Mouse (Mus musculus): Measurements from ENCODE around the gene Eogt. TPM values are rescaled to one million over a fixed set of nuclear protein-coding genes. Genes with fewer than 3 reads are reported as not detected.

Gene Eogt
- polyA plus RNA-seq (2014; fragmentation: Nextera tagmentation; extraction: Ambion mirVana) = 7.0 and 18.0 TPM in 2 replicates

DNA sequence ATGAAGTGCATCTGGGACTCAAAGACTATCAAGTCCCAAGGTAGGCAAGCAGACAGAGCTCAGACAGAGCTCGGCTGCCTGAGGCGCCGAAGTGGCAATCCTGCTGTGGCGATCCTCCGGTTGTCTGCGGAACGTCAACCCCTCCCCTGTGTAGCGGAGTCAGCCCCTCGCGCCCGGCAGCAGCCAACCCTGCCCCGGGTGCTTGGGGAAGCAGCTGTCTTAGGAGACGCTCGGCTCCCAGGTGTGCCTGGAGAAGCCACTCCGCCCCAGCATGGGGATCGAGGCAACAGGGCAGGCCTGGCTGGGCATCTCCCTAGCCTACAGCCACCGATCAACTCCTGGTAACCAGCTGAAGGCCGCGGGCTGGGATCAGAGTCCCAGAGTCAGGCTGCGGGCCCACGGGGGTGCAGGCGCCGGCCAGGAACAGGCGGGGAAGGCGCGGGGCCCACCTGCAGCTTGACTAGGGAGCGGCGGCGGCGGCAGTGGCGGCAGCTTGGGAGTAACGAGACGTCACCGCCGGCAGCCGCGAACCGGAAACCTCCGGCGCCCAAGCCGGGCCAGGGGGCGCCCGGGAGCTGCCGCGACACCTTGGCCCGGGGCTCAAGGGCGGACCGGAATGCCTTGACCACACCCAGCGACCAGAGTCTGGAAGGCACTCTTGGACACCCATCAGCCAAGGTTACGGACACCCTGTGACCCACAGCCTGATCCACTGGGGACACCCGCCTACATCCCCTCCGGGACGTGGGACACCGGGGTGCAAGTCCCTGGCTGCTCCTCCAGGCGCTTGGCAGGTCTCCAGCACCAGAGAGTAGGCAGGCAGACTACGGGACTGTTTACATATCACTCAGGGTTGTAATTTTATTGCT lies at the start of gene Eogt:
Eogt (minus strand) TSS at position 800 of the 869 bp plus-strand sequence.
- no peaks in the 10 kb centered on the region for H3K9me3 ChIP-seq (ENCODE audit: control insufficient read depth, low read length)
- peak within 1 kb of the TSS; percentile 91 for H3K9ac ChIP-seq (ENCODE audit: low read depth, low read length)
- H3K4me2 ChIP-seq (replicated peaks; ENCODE audit: low read depth, low read length) = peak within 1 kb of the TSS; percentile 98
- H3K4me3 ChIP-seq (ENCODE audit: low read length) = peak within 1 kb of the TSS; percentile 75
- no peaks in the 10 kb centered on the region for H3K27me3 ChIP-seq (ENCODE audit: control insufficient read depth, insufficient read depth, low read length)
- peak within 1 kb of the TSS; percentile 71 for H3K27ac ChIP-seq (ENCODE audit: low read depth, low read length)
- whole genome bisulfite sequencing = under 1% methylated on average over 56 of the region's 56 CpGs
- ATAC-seq (ENCODE audit: low FRiP score, low TSS enrichment) = peak; percentile 83
- peaks cover 1% of the 10 kb centered on the region; the same call in 1 of the 2 replicates for H3K36me3 ChIP-seq (ENCODE audit: control insufficient read depth, insufficient read depth, low read length)
- peaks cover 12% of the 10 kb centered on the region; the same call in 1 of the 2 replicates for H3K4me1 ChIP-seq (ENCODE audit: control insufficient read depth, insufficient read depth, low read length)

DNA sequence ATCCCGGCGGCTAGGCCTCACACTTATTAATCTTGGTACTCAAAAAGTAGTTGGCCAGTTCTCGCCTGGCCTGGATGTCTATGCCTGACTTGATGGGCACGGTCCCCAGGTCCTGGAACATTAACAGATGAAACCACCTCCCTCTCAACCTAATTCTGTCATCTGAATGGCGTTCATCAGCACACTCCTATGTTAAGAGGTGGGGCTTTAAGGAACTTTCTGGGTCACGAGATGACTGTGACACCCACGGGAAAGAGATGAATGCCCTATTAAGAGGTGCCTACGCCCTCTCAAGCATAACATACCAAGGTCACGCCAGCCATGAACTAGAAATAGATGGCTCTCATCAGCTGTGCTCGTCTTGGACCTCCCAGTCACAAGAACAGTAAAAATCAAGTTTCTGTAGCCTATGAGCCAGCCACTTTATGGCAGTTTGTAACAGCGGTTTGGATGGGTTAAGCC lies 30.4 kb upstream of the Eogt start:
- WGBS = 5% methylated on average over 11 of the region's 11 CpGs
- peaks cover 19% of the 10 kb centered on the region for H3K36me3 ChIP-seq (ENCODE audit: control insufficient read depth, insufficient read depth, low read length)
- no peaks in the 10 kb centered on the region for H3K9me3 ChIP-seq (ENCODE audit: control insufficient read depth, low read length)
- H3K4me3 ChIP-seq (ENCODE audit: low read length) = peak overlapping the region; percentile 95
- peaks cover 11% of the 10 kb centered on the region for H3K4me1 ChIP-seq (ENCODE audit: control insufficient read depth, insufficient read depth, low read length)
- peak overlapping the region; percentile 95 for H3K9ac ChIP-seq (ENCODE audit: low read depth, low read length)
- peak overlapping the region; percentile 68 for H3K4me2 ChIP-seq (replicated peaks; ENCODE audit: low read depth, low read length)
- H3K27me3 ChIP-seq (ENCODE audit: control insufficient read depth, insufficient read depth, low read length) = no peaks in the 10 kb centered on the region
- peak; percentile 65 for ATAC-seq (ENCODE audit: low FRiP score, low TSS enrichment)
- H3K27ac ChIP-seq (ENCODE audit: low read depth, low read length) = peak overlapping the region; percentile 93

DNA sequence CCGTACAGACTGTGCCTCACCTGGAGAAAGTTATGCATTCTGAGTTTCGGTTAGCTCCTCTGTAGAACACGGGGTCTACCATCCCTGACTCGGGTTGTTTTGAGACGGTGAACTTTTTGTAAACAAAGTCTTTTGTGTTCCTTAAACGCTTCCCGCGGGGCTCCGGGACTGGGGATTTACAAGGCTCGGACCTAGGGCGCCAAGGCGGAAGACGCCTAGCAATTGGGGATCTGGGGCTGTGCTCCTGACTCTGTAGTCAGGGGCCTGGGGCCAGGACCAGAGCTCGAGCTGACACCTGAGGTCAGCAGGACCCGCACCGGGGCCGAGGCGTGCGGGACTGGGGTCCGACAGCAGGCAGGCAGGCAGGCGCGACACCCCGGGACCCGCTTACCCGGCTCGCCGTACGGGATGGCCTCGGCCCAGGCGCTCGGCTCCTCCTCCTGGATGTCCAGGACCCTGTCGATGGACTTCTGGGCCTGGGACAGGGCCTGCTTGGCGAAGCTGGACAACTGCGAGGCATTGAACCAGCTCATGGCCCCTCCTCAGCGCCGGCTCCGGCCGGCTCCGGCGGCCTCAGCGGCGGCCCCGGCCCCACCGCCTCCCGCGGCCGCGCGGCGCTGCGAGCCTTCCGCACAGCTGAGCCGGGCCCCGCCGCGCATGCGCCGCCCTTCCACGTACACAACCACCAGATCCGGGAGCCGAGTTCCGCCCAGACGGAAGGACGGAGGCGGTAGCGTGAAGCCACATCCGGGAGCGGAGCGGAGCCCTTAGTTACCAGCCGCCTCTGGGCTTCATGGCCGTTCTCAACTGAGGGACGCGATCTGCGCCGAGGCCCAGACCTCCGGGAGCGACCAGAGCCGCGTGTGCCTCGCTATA lies 29.7 kb upstream of the Eogt start, which contains the start of gene Tmf1:
Tmf1 (minus strand) TSS at position 632 of the 876 bp plus-strand sequence.
- H3K9ac ChIP-seq (ENCODE audit: low read depth, low read length) = peak within 1 kb of the TSS; percentile 95
- peak within 1 kb of the TSS; percentile 93 for H3K27ac ChIP-seq (ENCODE audit: low read depth, low read length)
- ATAC-seq (ENCODE audit: low FRiP score, low TSS enrichment) = peak; percentile 98
- H3K9me3 ChIP-seq (ENCODE audit: control insufficient read depth, low read length) = no peaks in the 10 kb centered on the region
- H3K4me2 ChIP-seq (replicated peaks; ENCODE audit: low read depth, low read length) = peak within 1 kb of the TSS; percentile 68
- under 1% methylated on average over 67 of the region's 80 CpGs for WGBS
- peaks cover 15% of the 10 kb centered on the region for H3K36me3 ChIP-seq (ENCODE audit: control insufficient read depth, insufficient read depth, low read length)
- H3K27me3 ChIP-seq (ENCODE audit: control insufficient read depth, insufficient read depth, low read length) = no peaks in the 10 kb centered on the region
- H3K4me3 ChIP-seq (ENCODE audit: low read length) = peak within 1 kb of the TSS; percentile 95
- H3K4me1 ChIP-seq (ENCODE audit: control insufficient read depth, insufficient read depth, low read length) = peaks cover 11% of the 10 kb centered on the region

DNA sequence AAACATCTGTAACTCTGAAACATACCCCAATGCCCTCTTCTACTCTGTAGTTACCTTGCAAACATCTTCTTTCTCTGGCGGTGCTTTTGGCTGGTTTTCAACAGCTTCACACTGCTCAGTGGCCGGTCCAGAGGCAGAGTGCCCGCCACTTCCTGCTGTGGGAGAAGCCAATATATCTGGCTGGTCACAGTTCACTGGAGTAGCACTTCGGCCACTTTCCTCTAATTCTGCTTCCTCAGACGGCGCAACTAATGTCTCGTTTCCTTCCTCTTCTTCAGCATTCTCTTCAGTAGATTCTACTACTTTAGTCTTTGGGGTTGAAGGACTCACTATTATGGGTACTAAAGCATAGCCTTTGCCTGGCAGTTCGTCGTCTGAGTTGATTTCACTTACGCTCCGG lies 26.7 kb upstream of the Eogt start:
- H3K9me3 ChIP-seq (ENCODE audit: control insufficient read depth, low read length) = no peaks in the 10 kb centered on the region
- H3K27me3 ChIP-seq (ENCODE audit: control insufficient read depth, insufficient read depth, low read length) = no peaks in the 10 kb centered on the region
- no peak overlapping the region for H3K9ac ChIP-seq (ENCODE audit: low read depth, low read length)
- H3K4me1 ChIP-seq (ENCODE audit: control insufficient read depth, insufficient read depth, low read length) = peaks cover 11% of the 10 kb centered on the region
- ATAC-seq (ENCODE audit: low FRiP score, low TSS enrichment) = no peak
- peaks cover 37% of the 10 kb centered on the region for H3K36me3 ChIP-seq (ENCODE audit: control insufficient read depth, insufficient read depth, low read length)
- H3K4me3 ChIP-seq (ENCODE audit: low read length) = no peak overlapping the region
- no peak overlapping the region for H3K4me2 ChIP-seq (replicated peaks; ENCODE audit: low read depth, low read length)
- H3K27ac ChIP-seq (ENCODE audit: low read depth, low read length) = no peak overlapping the region
- WGBS = 43% methylated on average over 11 of the region's 11 CpGs

DNA sequence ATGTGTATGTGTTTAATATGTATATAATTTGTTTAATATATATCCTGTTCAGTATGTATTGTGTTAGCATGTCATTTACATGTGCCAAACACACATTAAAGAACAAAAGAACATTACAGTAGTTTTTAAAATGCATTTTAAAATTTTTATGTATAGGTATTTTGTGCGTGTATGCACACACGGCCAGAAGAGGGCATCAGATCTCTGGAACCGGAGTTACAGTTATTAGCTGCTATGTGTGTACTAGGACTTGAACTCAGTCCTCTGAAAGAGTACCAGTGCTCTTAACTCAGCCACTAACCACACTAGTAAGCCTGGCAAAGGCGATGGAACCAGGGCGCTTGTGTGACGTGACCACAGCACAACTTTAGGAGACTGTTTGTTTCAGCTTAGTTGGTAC lies 1.2 kb upstream of the Eogt start:
- Histone ChIP-seq H3K4me2 (replicated peaks; ENCODE audit: low read depth, low read length) (no peak overlapping the region), H3K36me3 (ENCODE audit: control insufficient read depth, insufficient read depth, low read length) (peaks cover 4% of the 10 kb centered on the region; the same call in 1 of the 2 replicates), H3K4me1 (ENCODE audit: control insufficient read depth, insufficient read depth, low read length) (peaks cover 6% of the 10 kb centered on the region; the same call in 1 of the 2 replicates), H3K27ac (ENCODE audit: low read depth, low read length) (no peak overlapping the region), H3K9me3 (ENCODE audit: control insufficient read depth, low read length) (no peaks in the 10 kb centered on the region), H3K9ac (ENCODE audit: low read depth, low read length) (no peak overlapping the region), H3K4me3 (ENCODE audit: low read length) (no peak overlapping the region), H3K27me3 (ENCODE audit: control insufficient read depth, insufficient read depth, low read length) (no peaks in the 10 kb centered on the region)
- no peak for ATAC-seq (ENCODE audit: low FRiP score, low TSS enrichment)
- 84% methylated on average over 6 of the region's 6 CpGs for WGBS

DNA sequence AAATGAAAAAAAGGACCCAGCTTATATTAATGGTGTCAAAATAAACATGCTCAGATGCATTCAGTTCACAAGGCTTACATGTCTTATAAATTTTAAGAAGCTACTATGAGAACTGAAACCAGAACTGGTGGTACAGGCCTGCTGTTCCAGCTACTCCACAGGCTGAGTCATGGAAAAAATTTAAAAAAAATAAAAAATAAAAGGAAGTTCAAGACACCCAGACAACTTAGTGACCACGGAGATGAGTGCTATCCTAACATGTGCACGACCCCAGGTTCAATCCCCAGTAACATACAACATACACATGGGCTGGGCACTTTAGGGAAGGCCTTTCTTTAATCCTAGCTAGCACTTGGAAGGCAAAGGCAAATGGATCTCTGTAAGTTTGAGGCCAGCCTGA lies 739 bp upstream of the Eogt start:
- Histone ChIP-seq H3K4me3 (ENCODE audit: low read length) (no peak overlapping the region), H3K27me3 (ENCODE audit: control insufficient read depth, insufficient read depth, low read length) (no peaks in the 10 kb centered on the region), H3K9me3 (ENCODE audit: control insufficient read depth, low read length) (no peaks in the 10 kb centered on the region), H3K9ac (ENCODE audit: low read depth, low read length) (no peak overlapping the region), H3K4me2 (replicated peaks; ENCODE audit: low read depth, low read length) (no peak overlapping the region), H3K36me3 (ENCODE audit: control insufficient read depth, insufficient read depth, low read length) (peaks cover 4% of the 10 kb centered on the region; the same call in 1 of the 2 replicates), H3K4me1 (ENCODE audit: control insufficient read depth, insufficient read depth, low read length) (peaks cover 6% of the 10 kb centered on the region; the same call in 1 of the 2 replicates), H3K27ac (ENCODE audit: low read depth, low read length) (no peak overlapping the region)
- WGBS = 77% methylated on average over 2 of the region's 2 CpGs
- ATAC-seq (ENCODE audit: low FRiP score, low TSS enrichment) = no peak

DNA sequence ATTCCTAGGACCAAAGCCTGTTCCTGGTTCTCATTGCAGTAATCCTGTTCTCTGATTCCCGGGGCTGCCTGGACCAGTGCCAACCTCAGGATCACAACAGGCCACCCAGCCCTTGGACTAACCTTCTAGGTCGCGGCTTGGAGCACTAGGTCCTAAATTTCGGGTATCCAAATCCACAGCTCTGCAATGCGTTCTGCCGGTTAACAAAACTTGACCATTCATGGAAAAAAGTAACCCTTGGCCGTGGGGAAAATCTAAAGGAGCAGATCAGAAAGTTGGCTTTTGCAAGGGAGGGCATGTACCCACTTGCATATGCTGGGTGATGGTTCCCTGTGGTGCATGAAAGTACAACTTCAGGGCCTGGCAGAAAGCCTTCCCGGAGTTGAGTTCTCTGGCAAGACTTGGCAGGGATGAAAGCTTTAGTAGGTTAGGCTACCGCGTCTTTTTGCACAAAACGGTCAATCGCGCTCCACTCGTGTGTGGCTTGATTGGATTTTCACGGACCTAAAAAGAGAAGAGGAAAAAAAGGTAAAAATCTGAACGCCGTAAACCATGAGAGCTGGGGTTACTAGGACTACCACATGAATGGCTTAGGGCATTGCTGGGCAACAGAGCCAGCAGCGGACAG lies 1.1 kb downstream of the Eogt start:
- Histone ChIP-seq H3K27ac (ENCODE audit: low read depth, low read length) (no peak overlapping the region), H3K4me2 (replicated peaks; ENCODE audit: low read depth, low read length) (peak overlapping the region; percentile 98), H3K36me3 (ENCODE audit: control insufficient read depth, insufficient read depth, low read length) (no peaks in the 10 kb centered on the region; the same call in 1 of the 2 replicates), H3K4me1 (ENCODE audit: control insufficient read depth, insufficient read depth, low read length) (peaks cover 12% of the 10 kb centered on the region; the same call in 1 of the 2 replicates), H3K27me3 (ENCODE audit: control insufficient read depth, insufficient read depth, low read length) (no peaks in the 10 kb centered on the region), H3K4me3 (ENCODE audit: low read length) (peak overlapping the region; percentile 75), H3K9ac (ENCODE audit: low read depth, low read length) (peak overlapping the region; percentile 91), H3K9me3 (ENCODE audit: control insufficient read depth, low read length) (no peaks in the 10 kb centered on the region)
- no peak for ATAC-seq (ENCODE audit: low FRiP score, low TSS enrichment)
- 16% methylated on average over 18 of the region's 18 CpGs for WGBS

DNA sequence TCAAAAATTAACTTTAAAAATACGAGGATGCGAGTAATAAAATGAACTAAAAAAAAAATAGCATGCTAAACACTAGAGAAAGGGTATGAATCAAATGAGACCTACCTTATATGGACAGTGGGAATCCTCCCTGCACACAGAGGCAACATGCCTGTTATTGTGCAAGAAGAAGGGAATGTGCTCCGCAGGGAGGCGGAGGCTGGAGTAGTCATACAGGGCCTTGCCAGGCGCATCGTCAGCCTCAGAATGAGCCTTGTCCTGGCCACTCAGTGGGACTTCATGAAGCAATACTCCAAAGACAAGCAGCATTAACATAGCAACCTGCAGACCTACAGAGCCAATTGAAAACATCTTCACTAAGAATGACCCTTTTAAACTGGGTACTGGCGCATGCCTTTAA lies 3.8 kb downstream of the Eogt start:
- Histone ChIP-seq H3K36me3 (ENCODE audit: control insufficient read depth, insufficient read depth, low read length) (peaks cover 3% of the 10 kb centered on the region; the same call in 1 of the 2 replicates), H3K27ac (ENCODE audit: low read depth, low read length) (peak overlapping the region; percentile 9; the same call in 1 of the 2 replicates), H3K9ac (ENCODE audit: low read depth, low read length) (no peak overlapping the region), H3K4me1 (ENCODE audit: control insufficient read depth, insufficient read depth, low read length) (peaks cover 12% of the 10 kb centered on the region; the same call in 1 of the 2 replicates), H3K4me3 (ENCODE audit: low read length) (no peak overlapping the region), H3K9me3 (ENCODE audit: control insufficient read depth, low read length) (no peaks in the 10 kb centered on the region), H3K27me3 (ENCODE audit: control insufficient read depth, insufficient read depth, low read length) (no peaks in the 10 kb centered on the region), H3K4me2 (replicated peaks; ENCODE audit: low read depth, low read length) (no peak overlapping the region)
- WGBS = 91% methylated on average over 7 of the region's 7 CpGs
- ATAC-seq (ENCODE audit: low FRiP score, low TSS enrichment) = no peak

All from kidney, embryonic 14.5 days (tissue).